Mouse (Mus musculus) lung, adult 18-20 months (tissue): ENCODE data around the gene Zbtb46.

Experiments
- DNase-seq, 2 experiments: peaks; one replicate each; pipeline ENCODE4 v3.0.0; 2022; ENCODE audit warnings: mixed read lengths in 2 of 2

The Zbtb46 gene

DNA sequence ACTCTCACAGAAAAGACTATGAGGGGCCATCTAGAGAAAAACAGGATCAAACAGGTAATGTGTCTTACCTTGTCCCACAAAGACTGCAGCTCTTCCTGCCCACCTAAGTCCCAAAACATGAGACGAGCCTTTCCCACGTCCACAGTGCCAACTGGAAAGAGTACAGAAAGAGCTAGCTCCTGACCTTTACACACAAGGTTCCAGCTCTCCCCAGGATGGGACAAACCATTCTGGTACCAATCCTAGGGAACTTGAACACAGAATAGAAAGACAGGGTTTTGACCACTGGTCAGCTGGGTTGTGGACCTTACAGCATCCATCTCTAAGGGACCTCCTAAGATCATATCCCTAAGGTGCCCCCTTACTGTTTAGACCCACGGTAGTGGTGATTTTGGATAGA, 95.3 kb downstream of the Zbtb46 start:
- no peak for DNase-seq

- DNase-seq: no peak
Measured at GRCm38 (mm10) chr2:181356780-181357179, 102.4 kb downstream of the Zbtb46 start.

DNA sequence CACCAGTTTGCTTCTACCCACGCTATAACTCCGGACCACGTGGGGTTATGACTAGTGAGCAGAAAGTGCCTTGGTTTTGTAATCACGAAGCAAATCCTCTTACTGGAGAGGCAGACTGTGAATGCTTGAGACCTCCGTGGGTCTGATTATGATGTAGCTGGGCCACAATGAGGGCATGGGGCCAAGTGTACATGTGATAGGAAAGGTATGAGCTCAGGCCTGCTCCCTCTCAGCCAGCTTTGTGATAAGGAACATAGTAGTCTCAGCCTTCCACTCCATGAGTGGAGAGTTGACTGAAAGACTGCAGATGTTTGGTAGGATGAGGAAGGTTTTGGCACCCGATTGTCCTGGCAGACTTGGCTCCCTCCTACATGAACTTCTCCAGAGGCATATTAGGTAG, 116.5 kb downstream of the Zbtb46 start:
- DNase-seq: peak in 1 of 2 experiments; percentile 7

DNA sequence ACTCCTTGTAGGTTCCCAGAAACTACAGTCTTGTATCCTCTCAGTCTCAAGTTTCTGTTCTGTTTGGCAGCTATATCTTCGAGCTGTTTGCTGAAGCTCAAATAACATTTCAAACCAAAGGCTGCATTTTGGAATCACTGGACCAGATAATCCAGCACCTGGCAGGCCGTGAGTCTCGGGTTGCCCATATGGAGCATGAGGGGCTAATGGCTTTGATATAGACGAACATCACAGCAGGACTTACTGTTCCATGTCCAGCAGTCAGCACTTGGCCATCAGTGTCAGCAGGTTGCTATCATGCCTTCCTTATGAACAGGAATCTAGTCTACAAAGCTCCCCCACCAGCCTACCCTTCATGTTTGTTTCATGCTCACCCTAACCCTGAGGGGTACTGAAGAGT, 118.8 kb downstream of the Zbtb46 start:
- DNase-seq: no peak
